Mouse (Mus musculus) kidney, embryonic 14.5 days (tissue): Measurements from ENCODE around the gene Cpt1a. TPM values are rescaled to one million over a fixed set of nuclear protein-coding genes. Genes with fewer than 3 reads are reported as not detected.
A peak's percentile ranks its signal among the peaks of the same experiment; 100 is the strongest.

Experiments
- ATAC-seq: fragments of 200-750 bp; cut with Nextera tagmentation; 2 replicates; pipeline ENCODE4 v1.8.0; 2017; ENCODE audit warnings: moderate number of reproducible peaks, mild to moderate bottlenecking, moderate TSS enrichment, moderate library complexity; ENCODE audit not compliant: low FRiP score, low TSS enrichment
- H3K27ac ChIP-seq: fragments of 300-500 bp; sonication (generic); 2 replicates; pipeline ENCODE4 v1.5.1; 2014; ENCODE audit warnings: low read depth, mild to moderate bottlenecking, low read length, moderate library complexity, mixed read lengths
- H3K27me3 ChIP-seq: fragments of 300-500 bp; sonication (generic); 2 replicates; pipeline ENCODE4 v1.6.1; 2014; ENCODE audit warnings: mild to moderate bottlenecking, low read length; ENCODE audit not compliant: control insufficient read depth, insufficient read depth
- H3K36me3 ChIP-seq: fragments of 300-500 bp; sonication (generic); 2 replicates; pipeline ENCODE4 v1.6.1; 2014; ENCODE audit warnings: low read length, mixed read lengths; ENCODE audit not compliant: control insufficient read depth, insufficient read depth
- H3K4me1 ChIP-seq: fragments of 300-500 bp; sonication (generic); 2 replicates; pipeline ENCODE4 v1.6.1; 2014; ENCODE audit warnings: low read length, mixed read lengths; ENCODE audit not compliant: control insufficient read depth, insufficient read depth
- H3K4me2 ChIP-seq: fragments of 300-500 bp; sonication (generic); replicated peaks from 2 replicates; pipeline ENCODE4 v1.6.1; 2014; ENCODE audit warnings: low read depth, mild to moderate bottlenecking, low read length
- H3K4me3 ChIP-seq: fragments of 300-500 bp; sonication (generic); 2 replicates; pipeline ENCODE4 v1.5.1; 2014; ENCODE audit warnings: mild to moderate bottlenecking, low read length
- H3K9ac ChIP-seq: fragments of 300-500 bp; sonication (generic); 2 replicates; pipeline ENCODE4 v1.6.1; 2014; ENCODE audit warnings: low read depth, mild to moderate bottlenecking, low read length, moderate library complexity
- H3K9me3 ChIP-seq: fragments of 300-500 bp; sonication (generic); 2 replicates; pipeline ENCODE4 v1.6.1; 2016; ENCODE audit warnings: low read length; ENCODE audit not compliant: control insufficient read depth
- WGBS: fragments of 180-500 bp; shearing (Covaris S2); extraction: QIAGEN DNeasy Blood & Tissue Kit; methylation state at CpG from one replicate; pipeline ENCODE4 v1.1.7; 2014; 5-methylcytosine and 5-hydroxymethylcytosine counted together
- polyA plus RNA-seq: library from polyadenylated mRNA; unstranded; fragments of >200 nt; fragmentation: Nextera tagmentation; extraction: Ambion mirVana; gene quantifications from 2 replicates; pipeline ENCODE4 v1.2.1, GENCODE M21; 2014

Cpt1a gene
- polyA plus RNA-seq, 1 experiment from 2014 or later = 23.8 TPM

DNA sequence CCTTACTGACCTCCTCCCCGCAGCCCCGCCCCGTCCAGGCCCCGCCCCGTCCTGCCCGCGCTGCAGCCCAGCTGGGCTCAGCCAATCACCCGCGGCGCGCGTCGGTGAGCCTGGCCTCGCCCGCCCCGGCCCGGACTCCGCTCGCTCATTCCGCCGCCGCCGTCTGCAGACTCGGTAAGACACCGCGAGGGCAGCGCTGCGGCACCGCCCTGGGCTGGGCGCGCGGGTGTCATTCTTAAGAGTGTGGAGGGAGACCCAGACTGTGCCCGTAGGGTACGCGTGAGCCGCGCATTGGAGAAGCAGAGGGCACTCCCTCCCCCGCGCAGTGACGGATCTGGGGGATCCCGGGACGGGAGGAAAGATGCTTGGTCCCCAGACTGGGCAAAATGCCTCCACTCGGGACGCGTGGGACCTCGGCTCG is 1.1 kb downstream of the Cpt1a start:
- peak overlapping the region; percentile 25 for H3K9ac ChIP-seq
- no peak overlapping the region for H3K27ac ChIP-seq
- H3K4me2 ChIP-seq = peak overlapping the region; percentile 69
- H3K4me3 ChIP-seq = peak overlapping the region; percentile 63
- H3K9me3 ChIP-seq = no peaks in the 10 kb centered on the region
- 1% methylated on average over 47 of the region's 47 CpGs for WGBS
- H3K27me3 ChIP-seq = no peaks in the 10 kb centered on the region
- peak; percentile 78 for ATAC-seq
- H3K36me3 ChIP-seq = no peaks in the 10 kb centered on the region
- H3K4me1 ChIP-seq = peaks cover 18% of the 10 kb centered on the region

DNA sequence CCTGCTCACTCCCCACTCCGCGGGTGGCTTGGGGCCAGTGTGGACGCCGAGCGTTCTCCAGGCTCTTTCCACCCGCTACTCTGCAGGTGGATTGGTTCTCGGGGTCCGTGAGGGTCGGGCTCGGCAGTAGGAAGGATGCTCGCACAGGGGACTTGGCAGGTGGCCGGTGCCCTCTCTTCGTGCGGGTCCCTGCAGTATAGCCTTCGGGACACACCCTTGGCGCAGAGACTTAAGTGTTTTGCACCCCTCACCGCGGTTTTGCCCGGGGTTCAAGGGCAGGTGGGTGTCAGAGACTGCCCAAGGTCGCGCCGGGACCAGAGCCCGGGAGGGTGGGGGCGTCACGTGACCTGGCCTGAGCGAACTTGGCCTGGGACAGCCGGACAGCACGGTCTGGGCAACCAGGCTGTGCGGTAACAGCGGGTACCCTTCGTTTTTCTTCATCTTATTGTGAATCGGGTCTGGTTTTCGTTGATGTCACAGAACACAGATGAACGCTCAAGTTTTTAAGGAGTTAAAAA is 1.7 kb downstream of the Cpt1a start:
- Histone ChIP-seq H3K4me1 (peaks cover 18% of the 10 kb centered on the region), H3K9me3 (no peaks in the 10 kb centered on the region), H3K9ac (peak overlapping the region; percentile 25), H3K4me2 (peak overlapping the region; percentile 69), H3K36me3 (no peaks in the 10 kb centered on the region), H3K4me3 (peak overlapping the region; percentile 63), H3K27me3 (no peaks in the 10 kb centered on the region), H3K27ac (no peak overlapping the region)
- 0 out of 2 replicates have a peak, but pooled peaks have one; percentile 4 for ATAC-seq
- under 1% methylated on average over 34 of the region's 34 CpGs for WGBS

DNA sequence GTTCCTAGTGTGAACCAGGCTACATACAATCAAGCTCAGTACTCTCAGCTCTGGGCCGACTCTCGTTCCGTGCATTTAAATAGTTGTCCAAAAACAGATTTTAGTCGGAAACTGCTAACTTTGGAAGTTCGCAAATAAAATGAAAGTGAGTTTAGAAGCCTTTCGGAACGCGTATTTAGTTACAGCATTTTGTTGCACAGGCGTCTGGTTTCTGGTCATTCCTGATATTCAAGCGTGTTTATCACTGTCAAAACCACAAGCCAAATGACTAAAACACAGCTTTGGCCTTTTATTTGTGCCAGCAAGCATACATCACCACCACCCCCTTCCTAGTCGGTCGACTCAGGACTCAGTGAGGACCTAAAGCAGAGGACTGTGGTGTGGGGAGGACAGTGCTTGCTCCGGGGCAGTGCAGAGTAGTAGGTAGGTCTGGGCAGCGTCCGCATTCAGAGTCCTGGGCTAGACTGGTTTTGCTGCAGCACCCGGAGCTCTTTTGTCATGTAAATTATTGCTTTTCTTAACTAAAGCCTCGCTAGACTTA is 2.2 kb downstream of the Cpt1a start:
- H3K27ac ChIP-seq = peak overlapping the region; percentile 91; the same call in 1 of the 2 replicates
- peak overlapping the region; percentile 25 for H3K9ac ChIP-seq
- peak overlapping the region; percentile 69 for H3K4me2 ChIP-seq
- no peak for ATAC-seq
- peak overlapping the region; percentile 63 for H3K4me3 ChIP-seq
- 2% methylated on average over 17 of the region's 17 CpGs for WGBS
- no peaks in the 10 kb centered on the region for H3K36me3 ChIP-seq
- H3K4me1 ChIP-seq = peaks cover 18% of the 10 kb centered on the region
- H3K27me3 ChIP-seq = no peaks in the 10 kb centered on the region
- H3K9me3 ChIP-seq = no peaks in the 10 kb centered on the region

DNA sequence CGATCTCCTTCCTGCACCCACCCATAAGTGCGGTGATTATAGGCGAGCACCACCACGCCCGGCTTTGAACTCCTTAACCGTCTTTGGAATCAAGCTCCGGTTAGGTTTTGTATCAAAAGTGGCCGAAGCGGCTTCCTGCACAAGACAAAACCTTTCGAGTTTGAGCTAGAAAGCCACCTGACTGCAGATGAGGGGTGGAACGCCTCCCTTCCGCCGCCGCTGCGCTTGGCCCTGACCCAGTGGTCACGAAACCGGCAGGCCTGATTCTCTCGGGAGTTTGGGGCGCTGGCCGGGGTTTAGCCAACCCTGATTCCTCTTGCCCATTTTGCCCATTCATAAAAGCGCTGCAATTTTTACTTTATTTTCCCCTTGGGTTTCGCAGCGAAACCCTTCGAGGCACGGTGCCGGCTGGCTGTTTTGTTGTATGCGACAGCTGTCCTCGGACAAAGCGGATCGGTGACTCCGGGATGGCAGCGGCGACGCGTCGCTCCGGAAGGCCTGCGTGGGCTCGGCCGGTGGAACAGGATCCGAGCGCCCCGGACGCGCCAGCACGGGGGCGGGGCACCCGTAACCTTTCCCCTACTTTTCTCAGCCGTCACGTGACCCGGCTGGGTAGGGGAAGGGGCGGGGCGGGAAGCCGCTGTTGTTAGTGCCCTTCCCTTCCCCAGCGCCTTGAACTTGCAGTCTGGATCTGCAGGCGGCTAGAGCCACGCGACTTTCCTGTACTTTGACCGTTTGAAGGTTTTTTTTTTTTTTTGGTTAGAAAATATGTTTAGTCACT is 3.0 kb downstream of the Cpt1a start:
- Histone ChIP-seq H3K4me1 (peaks cover 18% of the 10 kb centered on the region), H3K36me3 (no peaks in the 10 kb centered on the region), H3K9ac (peak overlapping the region; percentile 44), H3K27ac (peak overlapping the region; percentile 91), H3K4me3 (peak overlapping the region; percentile 63), H3K27me3 (no peaks in the 10 kb centered on the region), H3K4me2 (peak overlapping the region; percentile 69), H3K9me3 (no peaks in the 10 kb centered on the region)
- under 1% methylated on average over 59 of the region's 59 CpGs for WGBS
- ATAC-seq = peak; percentile 74

DNA sequence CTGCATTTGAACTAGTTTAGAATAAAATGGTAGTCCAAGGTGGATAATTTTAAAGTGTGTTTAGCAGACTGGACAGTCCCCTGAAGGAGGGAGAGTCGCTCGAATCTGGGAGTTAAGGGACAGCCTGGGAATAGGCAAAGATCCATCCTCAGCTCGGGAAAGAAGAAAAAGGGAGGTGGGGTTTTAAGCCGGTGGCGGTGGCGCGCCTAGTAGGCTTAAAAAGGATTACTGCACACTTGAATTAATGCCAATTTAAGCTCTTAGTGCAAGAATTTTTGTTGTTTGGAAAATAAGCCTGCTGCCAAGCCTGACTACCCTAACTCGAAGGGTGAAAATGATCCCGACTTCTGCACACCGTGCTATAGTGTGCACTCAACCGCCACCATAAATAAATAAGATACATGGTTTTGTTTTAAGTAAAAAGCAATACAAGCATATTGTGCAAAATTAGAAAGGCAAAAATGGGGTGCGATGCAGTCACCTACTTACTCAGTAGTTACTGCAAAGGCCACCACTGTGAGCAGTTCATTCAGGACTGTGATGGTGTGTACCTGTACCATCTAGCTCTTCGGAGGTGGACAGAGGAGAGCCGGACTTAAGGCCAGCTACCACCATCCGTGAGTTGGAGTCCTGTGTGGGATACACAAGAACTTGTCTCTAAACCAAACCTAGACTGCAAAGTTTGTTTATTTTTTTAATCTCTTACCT is 3.8 kb downstream of the Cpt1a start:
- ATAC-seq = no peak
- Histone ChIP-seq H3K4me2 (peak overlapping the region; percentile 69), H3K9ac (peak overlapping the region; percentile 42; the same call in 1 of the 2 replicates), H3K27me3 (no peaks in the 10 kb centered on the region), H3K4me3 (peak overlapping the region; percentile 63), H3K9me3 (no peaks in the 10 kb centered on the region), H3K4me1 (peaks cover 18% of the 10 kb centered on the region), H3K36me3 (no peaks in the 10 kb centered on the region), H3K27ac (peak overlapping the region; percentile 69)
- WGBS = 30% methylated on average over 15 of the region's 15 CpGs

DNA sequence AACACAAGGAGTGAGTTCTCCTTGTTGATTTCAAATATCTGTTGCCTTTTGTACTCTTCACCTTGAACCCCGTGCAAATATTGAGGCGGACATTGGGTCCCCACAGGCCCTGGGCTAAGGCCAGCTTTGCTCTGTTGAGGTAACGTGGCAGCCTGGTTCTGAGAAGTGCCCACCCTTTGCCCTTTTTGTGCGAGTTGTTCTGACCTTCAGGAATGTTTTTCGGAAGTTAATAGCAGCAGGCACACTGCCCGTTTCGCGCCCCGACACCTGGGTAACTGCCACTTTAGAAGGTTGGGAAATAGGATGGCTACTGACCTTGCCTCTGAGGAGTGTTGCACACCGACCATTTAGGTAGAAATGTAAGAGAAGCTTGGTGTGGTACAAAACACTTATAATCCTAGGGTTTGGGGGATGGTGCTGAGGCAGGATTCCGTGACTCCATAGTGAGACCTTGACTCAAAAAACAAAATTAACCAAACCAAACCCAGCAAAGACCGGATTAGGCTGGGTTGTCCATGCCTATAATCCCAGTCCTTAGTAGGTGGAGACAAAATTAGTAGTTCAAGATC is 4.4 kb downstream of the Cpt1a start:
- Histone ChIP-seq H3K27ac (no peak overlapping the region), H3K36me3 (no peaks in the 10 kb centered on the region), H3K4me3 (no peak overlapping the region), H3K4me1 (peaks cover 15% of the 10 kb centered on the region), H3K9me3 (no peaks in the 10 kb centered on the region), H3K4me2 (peak overlapping the region; percentile 69), H3K9ac (peak overlapping the region; percentile 42; the same call in 1 of the 2 replicates), H3K27me3 (no peaks in the 10 kb centered on the region)
- WGBS = 70% methylated on average over 12 of the region's 12 CpGs
- no peak for ATAC-seq

DNA sequence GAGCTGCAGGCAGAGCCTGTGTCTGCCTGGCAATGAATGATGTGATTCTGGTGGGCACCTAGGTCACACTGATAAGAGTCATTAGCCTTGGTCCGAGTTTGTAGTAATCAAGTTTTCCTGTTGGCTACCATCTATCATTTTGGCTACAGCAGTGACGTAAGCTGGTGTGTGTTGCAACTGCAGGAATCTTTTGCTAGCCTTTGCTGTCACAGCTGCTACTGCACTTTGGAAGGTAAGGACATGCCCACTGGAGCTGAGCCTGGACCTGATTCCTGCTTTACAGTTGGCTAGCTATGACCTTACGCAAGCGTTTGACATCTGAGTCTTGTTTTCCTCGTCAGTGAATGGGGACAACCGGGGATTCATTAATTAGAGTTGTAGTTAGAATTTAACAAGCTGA is 11.1 kb downstream of the Cpt1a start:
- H3K4me1 ChIP-seq = peaks cover 10% of the 10 kb centered on the region
- H3K27ac ChIP-seq = peak overlapping the region; percentile 32; the same call in 1 of the 2 replicates
- H3K9me3 ChIP-seq = no peaks in the 10 kb centered on the region
- H3K9ac ChIP-seq = no peak overlapping the region
- no peak overlapping the region for H3K4me2 ChIP-seq
- peak; percentile 36; the same call in 1 of the 2 replicates for ATAC-seq
- no peaks in the 10 kb centered on the region for H3K27me3 ChIP-seq
- H3K4me3 ChIP-seq = no peak overlapping the region
- H3K36me3 ChIP-seq = no peaks in the 10 kb centered on the region
- 40% methylated on average over 6 of the region's 6 CpGs for WGBS

DNA sequence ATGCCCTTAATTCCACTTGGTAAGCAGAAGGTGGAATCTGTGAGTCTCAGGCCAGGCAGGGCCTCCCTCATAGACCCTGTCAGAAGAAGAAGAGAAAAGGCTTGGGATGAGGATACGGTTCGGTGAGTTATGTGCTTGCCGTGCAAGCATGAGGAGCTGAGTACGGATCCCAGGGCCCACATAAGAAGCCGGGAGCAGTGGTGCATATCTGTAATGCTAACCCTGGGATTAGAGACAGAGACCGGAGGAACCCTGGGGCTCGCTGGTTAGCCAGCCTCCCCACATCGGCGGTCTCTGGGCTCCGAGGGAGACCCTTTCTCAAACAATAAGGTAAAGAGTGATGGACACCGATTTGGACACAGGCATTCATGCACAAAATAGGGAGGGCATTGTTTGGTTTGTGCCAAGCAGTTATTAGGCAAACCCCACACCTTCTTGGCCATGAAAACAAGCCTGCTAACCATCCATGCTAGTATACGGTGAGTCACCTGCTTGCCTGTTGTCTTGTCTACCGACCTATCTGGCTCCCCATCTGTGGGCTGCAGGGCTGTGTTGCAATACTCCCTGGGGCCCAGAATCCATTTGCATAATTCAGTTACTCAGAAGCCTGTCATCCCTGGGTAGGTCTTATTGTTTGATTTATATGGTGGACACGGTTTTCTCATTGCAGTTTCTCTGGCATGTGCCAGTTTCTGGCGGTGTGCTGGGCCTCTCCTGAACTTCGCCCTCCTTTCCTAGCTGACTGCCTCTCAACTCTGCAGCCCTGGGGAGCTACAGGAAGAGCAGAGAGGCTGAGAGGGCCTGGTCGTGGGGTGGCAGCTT is 11.8 kb downstream of the Cpt1a start:
- Histone ChIP-seq H3K9ac (no peak overlapping the region), H3K4me2 (no peak overlapping the region), H3K4me1 (peaks cover 10% of the 10 kb centered on the region), H3K36me3 (no peaks in the 10 kb centered on the region), H3K27me3 (no peaks in the 10 kb centered on the region), H3K9me3 (no peaks in the 10 kb centered on the region), H3K4me3 (no peak overlapping the region), H3K27ac (peak overlapping the region; percentile 48; the same call in 1 of the 2 replicates)
- ATAC-seq = peak; percentile 60; the same call in 1 of the 2 replicates
- 47% methylated on average over 17 of the region's 17 CpGs for WGBS
